Mouse (Mus musculus): ENCODE results near the gene Tomm40. TPM values are rescaled to one million over a fixed set of nuclear protein-coding genes. Genes with fewer than 3 reads are reported as not detected.

The Tomm40 gene
- polyA plus RNA-seq, 1 experiment from 2014 or later: 244 TPM

- Histone ChIP-seq H3K27me3 (ENCODE audit: low read depth, poor library complexity, severe bottlenecking) (no peaks in the 10 kb centered on the region), H3K9me3 (replicated peaks) (no peaks in the 10 kb centered on the region), H3K4me3 (peak overlapping the region; percentile 99), H3K36me3 (peaks cover 66% of the 10 kb centered on the region), H3K4me1 (peaks cover 18% of the 10 kb centered on the region), H3K27ac (peak overlapping the region; percentile 88)
- DNase-seq (ENCODE audit: low spot score): no peak
- 1% methylated on average over 39 of the region's 39 CpGs for WGBS
Measured at GRCm38 (mm10) chr7:19714836-19715235, 402 bp downstream of the Tomm40 start.

GRCm38 (mm10) chr7:19713598-19713997, 1.6 kb downstream of the Tomm40 start:
- H3K27me3 ChIP-seq (ENCODE audit: low read depth, poor library complexity, severe bottlenecking): no peaks in the 10 kb centered on the region
- peaks cover 18% of the 10 kb centered on the region for H3K4me1 ChIP-seq
- H3K27ac ChIP-seq: no peak overlapping the region
- peaks cover 68% of the 10 kb centered on the region for H3K36me3 ChIP-seq
- no peak for DNase-seq (ENCODE audit: low spot score)
- no peaks in the 10 kb centered on the region for H3K9me3 ChIP-seq (replicated peaks)
- 88% methylated on average over 9 of the region's 9 CpGs for WGBS
- peak overlapping the region; percentile 99 for H3K4me3 ChIP-seq

DNA sequence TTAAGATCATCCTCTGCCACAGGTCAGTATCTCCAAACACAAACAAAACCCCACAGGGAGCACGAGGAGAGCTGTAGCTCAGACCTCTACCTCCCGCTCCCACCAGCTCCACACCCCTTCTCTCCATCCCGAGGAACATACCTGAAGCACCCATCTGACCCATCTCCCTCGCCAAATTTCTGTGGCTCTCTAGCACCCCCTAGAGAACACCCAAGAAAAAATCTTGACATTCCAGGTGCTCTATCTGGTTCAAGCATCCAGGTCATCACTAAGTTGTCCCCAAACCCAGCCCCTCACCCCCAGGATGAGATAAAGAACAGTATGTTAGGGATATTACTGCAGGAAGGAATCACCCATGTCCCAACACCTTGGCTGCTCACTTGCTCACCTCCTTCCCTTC, 2.0 kb downstream of the Tomm40 start:
- no peaks in the 10 kb centered on the region for H3K27me3 ChIP-seq (ENCODE audit: low read depth, poor library complexity, severe bottlenecking)
- peaks cover 18% of the 10 kb centered on the region for H3K4me1 ChIP-seq
- 61% methylated on average over 4 of the region's 4 CpGs for WGBS
- no peak overlapping the region for H3K4me3 ChIP-seq
- no peak overlapping the region for H3K27ac ChIP-seq
- DNase-seq (ENCODE audit: low spot score): no peak
- peaks cover 72% of the 10 kb centered on the region for H3K36me3 ChIP-seq
- H3K9me3 ChIP-seq (replicated peaks): no peaks in the 10 kb centered on the region

DNA sequence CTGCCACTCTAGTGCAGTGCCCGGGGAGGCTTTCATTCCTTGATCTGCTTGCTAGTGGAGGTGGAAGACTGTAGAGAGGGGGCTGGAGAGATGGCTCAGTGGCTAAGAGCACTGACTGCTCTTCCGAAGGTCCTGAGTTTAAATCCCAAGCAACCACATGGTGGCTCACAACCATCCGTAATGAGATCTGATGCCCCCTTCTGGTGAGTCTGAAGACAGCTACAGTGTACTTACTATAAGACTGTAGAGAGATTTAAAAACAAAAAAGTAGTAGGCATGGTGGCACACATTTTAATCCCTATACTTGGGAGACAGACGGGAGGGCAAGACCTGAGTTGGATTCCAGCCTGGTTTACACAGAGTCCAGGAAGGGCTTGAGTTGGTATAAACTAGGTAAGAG, 2.8 kb downstream of the Tomm40 start:
- 91% methylated on average over 4 of the region's 4 CpGs for WGBS
- no peaks in the 10 kb centered on the region for H3K27me3 ChIP-seq (ENCODE audit: low read depth, poor library complexity, severe bottlenecking)
- peaks cover 75% of the 10 kb centered on the region for H3K36me3 ChIP-seq
- H3K27ac ChIP-seq: no peak overlapping the region
- H3K4me1 ChIP-seq: peaks cover 18% of the 10 kb centered on the region
- no peak overlapping the region for H3K4me3 ChIP-seq
- DNase-seq (ENCODE audit: low spot score): no peak
- no peaks in the 10 kb centered on the region for H3K9me3 ChIP-seq (replicated peaks)

DNA sequence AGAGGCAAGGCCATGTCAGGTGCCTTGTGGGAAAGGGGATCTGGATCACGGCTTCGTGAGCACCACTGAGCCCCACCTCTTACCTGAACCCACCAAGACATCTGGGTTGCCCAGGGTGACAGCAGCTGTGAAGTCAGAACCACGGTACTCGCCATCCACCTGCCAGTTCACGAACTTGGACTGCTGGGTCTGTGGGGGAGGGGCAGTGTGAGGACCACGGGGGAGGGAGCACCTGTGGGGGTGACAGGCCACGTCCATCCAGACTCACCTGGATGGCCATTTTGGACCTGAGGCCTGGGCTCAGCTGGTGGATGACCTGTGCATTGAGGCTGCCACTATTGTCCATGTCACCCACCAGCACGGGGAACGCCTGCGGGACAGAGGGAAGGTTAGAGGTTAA, 4.6 kb downstream of the Tomm40 start:
- Histone ChIP-seq H3K4me3 (no peak overlapping the region), H3K27me3 (ENCODE audit: low read depth, poor library complexity, severe bottlenecking) (no peaks in the 10 kb centered on the region), H3K9me3 (replicated peaks) (no peaks in the 10 kb centered on the region), H3K4me1 (peaks cover 11% of the 10 kb centered on the region), H3K27ac (no peak overlapping the region), H3K36me3 (peaks cover 82% of the 10 kb centered on the region)
- 93% methylated on average over 10 of the region's 10 CpGs for WGBS
- DNase-seq (ENCODE audit: low spot score): no peak

GRCm38 (mm10) chr7:19705271-19705670, 10.0 kb downstream of the Tomm40 start:
- Histone ChIP-seq H3K4me1 (peaks cover 11% of the 10 kb centered on the region), H3K4me3 (no peak overlapping the region), H3K27me3 (ENCODE audit: low read depth, poor library complexity, severe bottlenecking) (no peaks in the 10 kb centered on the region), H3K27ac (no peak overlapping the region), H3K36me3 (peaks cover 87% of the 10 kb centered on the region), H3K9me3 (replicated peaks) (no peaks in the 10 kb centered on the region)
- WGBS: 95% methylated on average over 7 of the region's 7 CpGs
- no peak for DNase-seq (ENCODE audit: low spot score)

GRCm38 (mm10) chr7:19704475-19704874, 10.8 kb downstream of the Tomm40 start:
- Histone ChIP-seq H3K4me1 (peaks cover 16% of the 10 kb centered on the region), H3K27ac (no peak overlapping the region), H3K9me3 (replicated peaks) (no peaks in the 10 kb centered on the region), H3K27me3 (ENCODE audit: low read depth, poor library complexity, severe bottlenecking) (no peaks in the 10 kb centered on the region), H3K36me3 (peaks cover 79% of the 10 kb centered on the region), H3K4me3 (no peak overlapping the region)
- WGBS: 92% methylated on average over 4 of the region's 4 CpGs
- no peak for DNase-seq (ENCODE audit: low spot score)

DNA sequence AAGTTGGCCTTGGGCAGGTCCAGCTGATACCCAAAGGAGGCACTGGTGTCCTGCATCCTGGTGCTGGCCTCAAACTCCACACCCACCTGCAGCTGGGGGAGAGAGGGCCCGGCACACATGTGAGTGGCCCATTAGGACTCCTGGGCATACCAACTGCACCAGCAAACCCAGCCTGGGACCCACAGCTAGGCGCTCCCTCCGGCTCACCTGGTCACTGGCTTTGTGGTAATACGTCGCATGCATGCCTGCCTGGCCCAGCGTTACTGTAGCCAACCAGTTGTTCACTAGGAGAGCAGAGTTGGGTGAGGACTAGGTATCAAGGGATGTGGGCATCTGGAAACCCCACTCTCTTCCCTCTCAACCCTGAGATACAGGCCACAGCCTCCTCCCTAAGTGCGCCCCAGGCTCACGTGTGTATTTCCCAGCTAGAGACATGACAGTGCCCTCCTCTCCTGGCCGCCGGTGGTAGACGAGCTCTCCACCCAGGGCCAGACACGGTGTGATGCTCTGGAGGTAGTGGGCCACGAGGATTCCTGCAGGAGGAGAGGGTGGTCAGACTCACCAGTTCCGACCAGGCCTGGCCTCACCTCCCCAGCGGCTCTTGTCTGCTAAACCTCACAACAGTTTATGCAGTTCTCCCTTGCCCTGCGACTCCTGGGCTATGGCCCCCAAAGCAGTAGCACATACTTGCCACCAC, 12.2 kb downstream of the Tomm40 start:
- Histone ChIP-seq H3K4me3 (no peak overlapping the region), H3K36me3 (peaks cover 65% of the 10 kb centered on the region), H3K4me1 (peaks cover 31% of the 10 kb centered on the region), H3K27ac (no peak overlapping the region), H3K9me3 (replicated peaks) (no peaks in the 10 kb centered on the region), H3K27me3 (ENCODE audit: low read depth, poor library complexity, severe bottlenecking) (no peaks in the 10 kb centered on the region)
- 95% methylated on average over 16 of the region's 16 CpGs for WGBS
- DNase-seq (ENCODE audit: low spot score): no peak

GRCm38 (mm10) chr7:19701069-19701761, 14.0 kb downstream of the Tomm40 start:
- Histone ChIP-seq H3K36me3 (peaks cover 55% of the 10 kb centered on the region), H3K4me3 (no peak overlapping the region), H3K27me3 (ENCODE audit: low read depth, poor library complexity, severe bottlenecking) (no peaks in the 10 kb centered on the region), H3K27ac (peak overlapping the region; percentile 30; the same call in 1 of the 2 replicates), H3K4me1 (peaks cover 34% of the 10 kb centered on the region), H3K9me3 (replicated peaks) (peaks cover 3% of the 10 kb centered on the region; the same call in 1 of the 2 replicates)
- peak; percentile 78 for DNase-seq (ENCODE audit: low spot score)
- WGBS: 34% methylated on average over 22 of the region's 22 CpGs

DNA sequence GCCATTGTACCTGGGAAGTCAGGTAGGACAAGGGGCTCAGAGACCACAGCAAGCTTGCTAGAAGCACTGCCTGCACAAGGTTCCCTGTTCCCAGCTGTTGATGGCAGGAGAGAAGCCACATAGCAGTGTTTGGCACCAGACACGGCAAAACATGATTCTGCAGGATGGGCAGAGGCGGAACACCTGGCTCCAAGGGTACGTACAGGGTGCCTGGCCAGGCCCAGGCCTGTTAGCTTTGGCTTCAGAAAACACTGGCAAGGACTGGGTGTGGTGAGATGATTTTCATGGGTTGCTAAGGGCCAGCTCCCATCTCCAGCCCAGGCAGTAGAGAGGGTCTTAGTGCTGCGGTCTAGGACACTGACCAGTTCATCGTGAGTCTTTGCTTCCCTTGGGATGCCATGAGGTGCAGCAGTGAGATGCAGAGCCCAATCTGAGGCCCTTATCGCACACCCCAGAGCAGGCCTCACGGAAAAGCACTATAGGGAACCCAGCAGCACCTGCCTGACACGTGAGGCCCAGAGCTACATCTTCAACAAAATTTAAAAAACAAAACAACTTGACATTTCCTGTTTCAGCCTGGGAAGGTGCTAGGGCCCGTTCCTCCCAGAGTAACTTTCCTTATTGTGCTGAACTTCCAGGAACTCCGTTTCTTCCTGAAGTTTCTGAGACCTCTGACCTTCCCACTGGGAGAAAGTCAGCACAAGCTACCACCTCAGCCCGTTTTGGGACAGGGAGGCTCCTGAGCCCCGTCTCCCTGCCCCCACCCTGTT, 14.8 kb downstream of the Tomm40 start:
- DNase-seq (ENCODE audit: low spot score): no peak
- peaks cover 34% of the 10 kb centered on the region for H3K4me1 ChIP-seq
- H3K36me3 ChIP-seq: peaks cover 55% of the 10 kb centered on the region
- 62% methylated on average over 12 of the region's 12 CpGs for WGBS
- H3K27me3 ChIP-seq (ENCODE audit: low read depth, poor library complexity, severe bottlenecking): no peaks in the 10 kb centered on the region
- peaks cover 3% of the 10 kb centered on the region; the same call in 1 of the 2 replicates for H3K9me3 ChIP-seq (replicated peaks)
- H3K4me3 ChIP-seq: no peak overlapping the region
- peak overlapping the region; percentile 30; the same call in 1 of the 2 replicates for H3K27ac ChIP-seq

GRCm38 (mm10) chr7:19699827-19700148, 15.4 kb downstream of the Tomm40 start:
- 77% methylated on average over 4 of the region's 4 CpGs for whole genome bisulfite sequencing
- peaks cover 34% of the 10 kb centered on the region for H3K4me1 ChIP-seq
- H3K27ac ChIP-seq: no peak overlapping the region
- H3K9me3 ChIP-seq (replicated peaks): peaks cover 3% of the 10 kb centered on the region; the same call in 1 of the 2 replicates
- H3K4me3 ChIP-seq: no peak overlapping the region
- H3K36me3 ChIP-seq: peaks cover 48% of the 10 kb centered on the region
- no peak for DNase-seq (ENCODE audit: low spot score)
- no peaks in the 10 kb centered on the region for H3K27me3 ChIP-seq (ENCODE audit: low read depth, poor library complexity, severe bottlenecking)

GRCm38 (mm10) chr7:19698907-19699826, 16.1 kb downstream of the Tomm40 start, which contains the start of gene Apoe:
Gene Apoe (minus strand): TSS chr7:19699188.
- Histone ChIP-seq H3K27me3 (ENCODE audit: low read depth, poor library complexity, severe bottlenecking) (no peaks in the 10 kb centered on the region), H3K9me3 (replicated peaks) (peaks cover 3% of the 10 kb centered on the region; the same call in 1 of the 2 replicates), H3K4me1 (peaks cover 34% of the 10 kb centered on the region), H3K36me3 (peaks cover 42% of the 10 kb centered on the region), H3K27ac (peak within 1 kb of the TSS; percentile 73), H3K4me3 (peak within 1 kb of the TSS; percentile 50)
- WGBS: 3% methylated on average over 20 of the region's 20 CpGs
- DNase-seq (ENCODE audit: low spot score): peak; percentile 63

Measured in limb, embryonic 10.5 days (tissue).